Mouse (Mus musculus) stomach, postnatal 0 days (tissue): ENCODE results near the gene Dlg2. TPM values are rescaled to one million over a fixed set of nuclear protein-coding genes. Genes with fewer than 3 reads are reported as not detected.

Experiments used
- ATAC-seq: fragments of 200-750 bp; cut with Nextera tagmentation; 2 replicates; pipeline ENCODE4 v1.8.0; 2017; ENCODE audit not compliant: low FRiP score, low TSS enrichment
- DNase-seq: peaks from one replicate; pipeline ENCODE4 v3.0.0-alpha.2; 2016; ENCODE audit warnings: low spot score
- H3K27ac ChIP-seq: fragments of 300-500 bp; sonication (generic); replicated peaks from 2 replicates; pipeline ENCODE4 v1.5.1; 2014; ENCODE audit warnings: mild to moderate bottlenecking, control low read depth
- H3K27me3 ChIP-seq: fragments of 300-500 bp; sonication (generic); 2 replicates; pipeline ENCODE4 v1.6.1; 2014; ENCODE audit warnings: low read length; ENCODE audit not compliant: control insufficient read depth, insufficient read depth
- H3K36me3 ChIP-seq: fragments of 300-500 bp; sonication (generic); 2 replicates; pipeline ENCODE4 v1.6.1; 2014; ENCODE audit warnings: low read length, mixed read lengths; ENCODE audit not compliant: control insufficient read depth, insufficient read depth
- H3K4me1 ChIP-seq: fragments of 300-500 bp; sonication (generic); replicated peaks from 2 replicates; pipeline ENCODE4 v1.6.1; 2014; ENCODE audit warnings: antibody characterized with exemption; ENCODE audit not compliant: control insufficient read depth, insufficient read depth
- H3K4me2 ChIP-seq: fragments of 300-500 bp; sonication (generic); replicated peaks from 2 replicates; pipeline ENCODE4 v1.6.1; 2014; ENCODE audit warnings: low read depth, mild to moderate bottlenecking, control low read depth, moderate library complexity
- H3K4me3 ChIP-seq: fragments of 300-500 bp; sonication (generic); 2 replicates; pipeline ENCODE4 v1.5.1; 2014; ENCODE audit warnings: low read depth, low read length, control low read depth
- H3K9ac ChIP-seq: fragments of 300-500 bp; sonication (generic); 2 replicates; pipeline ENCODE4 v1.6.1; 2014; ENCODE audit warnings: mild to moderate bottlenecking, low read length, control low read depth, mixed read lengths
- H3K9me3 ChIP-seq: fragments of 300-500 bp; sonication (generic); 2 replicates; pipeline ENCODE4 v1.6.1; 2016; ENCODE audit warnings: low read length; ENCODE audit not compliant: control insufficient read depth
- CTCF ChIP-seq: IDR thresholded peaks from 2 replicates; pipeline ENCODE4 v1.5.1; 2016; ENCODE audit warnings: antibody characterized with exemption, low read depth, mild to moderate bottlenecking, moderate library complexity
- EP300 ChIP-seq: optimal IDR thresholded peaks from 2 replicates; pipeline ENCODE3; 2016; ENCODE audit warnings: antibody characterized with exemption
- WGBS: fragments of 180-500 bp; shearing (Covaris S2); extraction: QIAGEN DNeasy Blood & Tissue Kit; methylation state at CpG from one replicate; pipeline ENCODE4 v1.1.7; 2014; 5-methylcytosine and 5-hydroxymethylcytosine counted together
- polyA plus RNA-seq: library from polyadenylated mRNA; unstranded; fragments of >200 nt; fragmentation: Nextera tagmentation; extraction: Ambion mirVana; gene quantifications from 2 replicates; pipeline ENCODE4 v1.2.1, GENCODE M21; 2015

The Dlg2 gene
- polyA plus RNA-seq, 1 experiment from 2014 or later = 12.8 TPM

GRCm38 (mm10) chr7:90460330-90460729 is 16.1 kb upstream of the Dlg2 start:
- H3K4me3 ChIP-seq = no peak overlapping the region
- DNase-seq = no peak
- no peaks in the 10 kb centered on the region for H3K27me3 ChIP-seq
- H3K9me3 ChIP-seq = no peaks in the 10 kb centered on the region
- H3K27ac ChIP-seq = no peak overlapping the region
- no peak overlapping the region for H3K4me2 ChIP-seq
- ATAC-seq = no peak
- H3K4me1 ChIP-seq = peaks cover 2% of the 10 kb centered on the region; the same call in 1 of the 2 replicates
- TF ChIP-seq EP300 (no peak), CTCF (no peak)
- H3K36me3 ChIP-seq = no peaks in the 10 kb centered on the region
- H3K9ac ChIP-seq = no peak overlapping the region
- WGBS = 53% methylated on average over 10 of the region's 10 CpGs

- H3K4me2 ChIP-seq = no peak overlapping the region; the same call in 1 of the 2 replicates
- no peaks in the 10 kb centered on the region for H3K36me3 ChIP-seq
- H3K27ac ChIP-seq = no peak overlapping the region
- no peak overlapping the region for H3K4me3 ChIP-seq
- no peaks in the 10 kb centered on the region for H3K9me3 ChIP-seq
- no peaks in the 10 kb centered on the region for H3K27me3 ChIP-seq
- peaks cover 2% of the 10 kb centered on the region; the same call in 1 of the 2 replicates for H3K4me1 ChIP-seq
- WGBS = 20% methylated on average over 14 of the region's 14 CpGs
- ATAC-seq = 0 out of 2 replicates have a peak, but pooled peaks have one; percentile 26
- peak; percentile 55 for DNase-seq
- no peak for TF ChIP-seq EP300
- peak; percentile 62 for TF ChIP-seq CTCF
- H3K9ac ChIP-seq = peak overlapping the region; percentile 23; the same call in 1 of the 2 replicates
These were observed 15.5 kb upstream of the Dlg2 start for GRCm38 (mm10) chr7:90460930-90461329.

GRCm38 (mm10) chr7:90461441-90461840 is 15.0 kb upstream of the Dlg2 start:
- Histone ChIP-seq H3K27ac (no peak overlapping the region), H3K36me3 (no peaks in the 10 kb centered on the region), H3K27me3 (no peaks in the 10 kb centered on the region), H3K9me3 (no peaks in the 10 kb centered on the region), H3K4me1 (peaks cover under 1% of the 10 kb centered on the region; the same call in 1 of the 2 replicates), H3K4me2 (no peak overlapping the region), H3K9ac (no peak overlapping the region), H3K4me3 (no peak overlapping the region)
- TF ChIP-seq CTCF = no peak
- TF ChIP-seq EP300 = no peak
- DNase-seq (no peak), ATAC-seq (no peak)
- 96% methylated on average over 5 of the region's 5 CpGs for WGBS

DNA sequence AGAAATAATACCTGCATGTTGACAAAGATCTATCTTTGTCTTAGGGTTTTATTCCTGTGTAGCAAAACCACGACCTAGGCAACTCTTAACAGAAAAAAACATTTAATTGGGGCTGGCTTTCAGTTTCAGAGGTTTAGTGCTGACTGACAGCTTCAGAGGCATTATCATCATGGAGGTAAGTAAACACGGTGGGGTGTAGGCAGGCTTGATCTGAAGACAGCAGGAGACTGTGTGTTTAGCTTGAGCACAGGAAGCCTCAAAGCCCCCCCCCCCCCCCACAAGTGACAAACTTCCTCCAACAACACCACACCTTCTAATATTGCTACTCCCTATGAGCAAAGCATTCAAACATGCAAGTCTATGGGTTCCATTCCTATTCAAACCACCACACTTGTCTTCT is 3.0 kb upstream of the Dlg2 start:
- H3K4me1 ChIP-seq = no peaks in the 10 kb centered on the region
- no peak overlapping the region for H3K9ac ChIP-seq
- ATAC-seq (no peak), DNase-seq (no peak)
- WGBS = 52% methylated on average over 2 of the region's 2 CpGs
- no peak overlapping the region for H3K4me3 ChIP-seq
- no peaks in the 10 kb centered on the region; the same call in none of the 2 replicates for H3K36me3 ChIP-seq
- H3K27ac ChIP-seq = no peak overlapping the region
- H3K4me2 ChIP-seq = no peak overlapping the region
- no peak for TF ChIP-seq CTCF
- TF ChIP-seq EP300 = no peak
- no peaks in the 10 kb centered on the region for H3K9me3 ChIP-seq
- no peaks in the 10 kb centered on the region for H3K27me3 ChIP-seq

DNA sequence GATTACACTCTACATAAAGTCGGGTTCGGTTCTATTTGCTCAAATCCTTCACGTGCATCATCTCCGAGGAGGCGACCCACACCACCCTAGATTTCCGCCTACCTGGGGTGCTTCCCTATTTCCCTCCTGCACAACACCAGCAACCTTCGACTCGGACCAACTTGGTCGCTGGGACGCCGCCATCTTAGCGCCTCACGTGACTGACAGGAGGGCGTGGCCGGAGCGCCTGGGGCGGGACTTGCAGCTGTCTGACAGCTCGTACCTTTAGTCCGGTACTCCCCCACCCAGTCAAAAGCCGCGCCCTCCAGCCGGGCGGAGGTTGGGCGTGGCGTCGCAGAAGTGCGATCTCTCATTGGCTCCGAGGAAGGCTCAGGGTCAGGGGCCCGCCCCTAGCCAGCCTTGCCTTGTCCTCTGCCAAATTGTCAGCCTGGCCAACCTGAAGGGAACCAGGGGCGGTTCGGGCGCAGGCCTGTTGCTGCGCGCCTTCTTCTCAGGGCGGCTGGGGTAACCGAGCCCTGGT is 619 bp upstream of the Dlg2 start, which contains the start of gene Tmem126b:
Gene Tmem126b, minus strand, starts transcription at position 209 of the 520 bp plus-strand sequence.
- peak; percentile 100 for ATAC-seq
- H3K27ac ChIP-seq = peak within 1 kb of the TSS; percentile 75
- WGBS = 0% methylated on average over 36 of the region's 36 CpGs

DNA sequence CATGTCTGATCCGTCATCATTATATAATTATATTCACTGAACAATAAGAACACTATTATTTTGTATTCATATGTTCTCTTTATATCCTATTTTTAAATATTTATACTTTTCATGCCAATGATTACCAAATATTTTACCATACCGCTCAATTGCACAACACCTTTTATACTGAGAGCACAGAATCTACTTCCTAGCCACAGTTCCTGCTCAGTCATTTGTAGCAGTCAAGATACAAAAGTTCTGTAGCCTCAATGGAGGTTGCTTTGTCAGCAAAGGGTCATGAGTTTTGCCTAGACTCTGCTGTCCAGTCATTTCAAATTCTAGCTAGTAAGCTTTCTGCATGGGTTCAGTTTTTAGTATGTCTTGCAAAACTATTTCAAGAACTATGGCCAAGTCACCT is 6.1 kb downstream of the Dlg2 start:
- DNase-seq = no peak
- ATAC-seq = no peak
- TF ChIP-seq EP300 (no peak), CTCF (no peak)
- Histone ChIP-seq H3K4me1 (no peaks in the 10 kb centered on the region), H3K27me3 (no peaks in the 10 kb centered on the region), H3K36me3 (no peaks in the 10 kb centered on the region), H3K9me3 (no peaks in the 10 kb centered on the region), H3K27ac (no peak overlapping the region), H3K4me2 (no peak overlapping the region), H3K4me3 (no peak overlapping the region), H3K9ac (no peak overlapping the region)
- 86% methylated on average over 2 of the region's 2 CpGs for WGBS

More for the DNA sequence above, 619 bp upstream of the Dlg2 start, which contains the start of gene Tmem126b:
- no peaks in the 10 kb centered on the region for H3K36me3 ChIP-seq
- H3K4me2 ChIP-seq = peak within 1 kb of the TSS; percentile 90
- H3K9me3 ChIP-seq = no peaks in the 10 kb centered on the region
- peak within 1 kb of the TSS; percentile 75 for H3K9ac ChIP-seq
- H3K27me3 ChIP-seq = no peaks in the 10 kb centered on the region
- peak within 1 kb of the TSS; percentile 67 for H3K4me3 ChIP-seq
- no peak for TF ChIP-seq EP300
- 0 out of 2 replicates have a peak, but pooled peaks have one; percentile 4 for TF ChIP-seq CTCF
- H3K4me1 ChIP-seq = no peaks in the 10 kb centered on the region
- peak; percentile 99 for DNase-seq
